Mouse (Mus musculus) hindbrain, embryonic 16.5 days (tissue): Measurements from ENCODE around the gene Pard3. TPM values are rescaled to one million over a fixed set of nuclear protein-coding genes. Genes with fewer than 3 reads are reported as not detected.

ENCODE experiments used
- ATAC-seq: fragments of 200-750 bp; cut with Nextera tagmentation; 2 replicates; pipeline ENCODE4 v1.8.0; 2017; ENCODE audit warnings: moderate TSS enrichment, moderate library complexity
- H3K27ac ChIP-seq: fragments of 300-500 bp; sonication (generic); 2 replicates; pipeline ENCODE4 v1.5.1; 2014; ENCODE audit warnings: low read depth, mild to moderate bottlenecking, control low read depth, low read length, moderate library complexity
- H3K27me3 ChIP-seq: fragments of 300-500 bp; sonication (generic); replicated peaks from 2 replicates; pipeline ENCODE4 v1.6.1; 2014; ENCODE audit warnings: low read length; ENCODE audit not compliant: control insufficient read depth, insufficient read depth
- H3K36me3 ChIP-seq: fragments of 300-500 bp; sonication (generic); 2 replicates; pipeline ENCODE4 v1.6.1; 2014; ENCODE audit warnings: mild to moderate bottlenecking, low read length, moderate library complexity, mixed read lengths; ENCODE audit not compliant: control insufficient read depth, insufficient read depth
- H3K4me1 ChIP-seq: fragments of 300-500 bp; sonication (generic); 2 replicates; pipeline ENCODE4 v1.6.1; 2014; ENCODE audit warnings: low read depth, low read length; ENCODE audit not compliant: control insufficient read depth, insufficient read depth
- H3K4me2 ChIP-seq: fragments of 300-500 bp; sonication (generic); 2 replicates; pipeline ENCODE4 v1.6.1; 2014; ENCODE audit warnings: mild to moderate bottlenecking, low read length, control low read depth, moderate library complexity
- H3K4me3 ChIP-seq: fragments of 300-500 bp; sonication (generic); 2 replicates; pipeline ENCODE4 v1.5.1; 2014; ENCODE audit warnings: mild to moderate bottlenecking, low read length, control low read depth, moderate library complexity
- H3K9ac ChIP-seq: fragments of 300-500 bp; sonication (generic); 2 replicates; pipeline ENCODE4 v1.6.1; 2014; ENCODE audit warnings: low read depth, mild to moderate bottlenecking, control low read depth, low read length, moderate library complexity
- H3K9me3 ChIP-seq: fragments of 300-500 bp; sonication (generic); 2 replicates; pipeline ENCODE4 v1.6.1; 2014; ENCODE audit warnings: mild to moderate bottlenecking, low read length, moderate library complexity; ENCODE audit not compliant: control insufficient read depth
- WGBS: fragments of 180-500 bp; shearing (Covaris S2); extraction: QIAGEN DNeasy Blood & Tissue Kit; methylation state at CpG from one replicate; pipeline ENCODE4 v1.1.7; 2014; 5-methylcytosine and 5-hydroxymethylcytosine counted together
- polyA plus RNA-seq: library from polyadenylated mRNA; unstranded; fragments of >200 nt; fragmentation: Nextera tagmentation; extraction: Ambion mirVana; gene quantifications from 2 replicates; pipeline ENCODE4 v1.2.1, GENCODE M21; 2015

Pard3 gene
- polyA plus RNA-seq, 1 experiment from 2014 or later: 12.1 TPM

DNA sequence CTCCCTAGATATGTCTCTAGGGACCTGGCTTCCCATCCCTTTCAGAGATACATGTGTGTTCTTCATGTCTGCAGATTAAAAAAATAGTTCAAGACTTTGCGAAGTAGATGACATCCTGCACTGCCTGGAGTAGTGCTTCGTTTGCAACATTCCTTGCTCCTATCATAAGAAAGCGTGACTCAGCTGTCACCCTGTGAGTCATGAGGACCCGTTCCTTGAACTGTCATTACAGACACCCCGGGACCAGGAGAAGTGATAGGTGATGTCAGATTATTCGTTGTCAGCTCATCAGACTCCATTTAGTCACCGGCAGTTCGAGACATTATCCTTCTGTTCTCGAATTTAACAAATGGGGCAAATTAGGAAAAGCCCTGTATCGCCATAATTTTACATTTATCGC is 180.1 kb downstream of the Pard3 start:
- Histone ChIP-seq H3K9me3 (no peaks in the 10 kb centered on the region), H3K27ac (no peak overlapping the region), H3K4me1 (no peaks in the 10 kb centered on the region), H3K4me3 (no peak overlapping the region), H3K4me2 (no peak overlapping the region), H3K36me3 (no peaks in the 10 kb centered on the region), H3K9ac (no peak overlapping the region), H3K27me3 (no peaks in the 10 kb centered on the region)
- ATAC-seq: no peak
- WGBS: 78% methylated on average over 11 of the region's 11 CpGs

DNA sequence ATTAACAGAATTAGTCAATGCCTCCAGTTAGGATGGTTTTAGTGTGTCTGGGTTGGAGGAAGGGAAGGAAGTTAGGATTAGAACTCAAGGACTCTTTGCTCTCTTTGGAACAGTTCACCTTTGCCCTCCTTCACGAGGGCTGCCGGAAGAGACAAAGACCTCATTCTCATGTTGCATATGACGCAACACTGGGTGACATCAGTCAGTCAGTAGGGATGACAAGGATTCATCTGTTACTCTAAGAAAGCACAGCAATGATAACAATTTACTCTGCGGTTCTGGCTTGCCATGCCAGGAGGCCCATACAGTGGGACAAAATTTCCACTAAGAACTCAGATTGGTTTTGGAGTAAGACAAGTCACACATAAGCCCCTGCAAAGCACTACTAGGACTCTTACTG is 187.1 kb downstream of the Pard3 start:
- H3K4me3 ChIP-seq: no peak overlapping the region
- no peaks in the 10 kb centered on the region for H3K4me1 ChIP-seq
- ATAC-seq: no peak
- H3K36me3 ChIP-seq: no peaks in the 10 kb centered on the region
- WGBS: 69% methylated on average over 4 of the region's 4 CpGs
- no peak overlapping the region for H3K9ac ChIP-seq
- H3K4me2 ChIP-seq: no peak overlapping the region
- H3K27me3 ChIP-seq: no peaks in the 10 kb centered on the region
- H3K27ac ChIP-seq: no peak overlapping the region
- H3K9me3 ChIP-seq: no peaks in the 10 kb centered on the region

DNA sequence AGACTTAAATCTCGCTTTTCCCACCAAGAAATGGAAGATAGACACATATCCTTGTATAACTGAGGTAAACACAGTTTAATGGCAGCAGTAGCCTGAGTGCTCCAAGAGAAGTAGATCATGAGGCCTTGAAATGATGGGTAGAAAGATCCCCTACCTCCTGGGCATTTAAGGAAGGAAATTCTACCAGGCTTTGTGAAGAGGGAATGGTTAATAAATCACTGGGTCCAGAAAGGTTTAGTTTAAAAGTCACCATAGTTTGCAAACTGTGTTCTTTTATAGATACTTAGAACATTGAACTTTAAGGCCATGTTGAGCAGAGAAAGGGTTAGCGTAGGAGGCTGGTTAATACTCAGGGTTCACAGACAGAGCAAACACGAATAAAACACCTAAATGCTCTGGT is 187.8 kb downstream of the Pard3 start:
- H3K27ac ChIP-seq: no peak overlapping the region
- no peak overlapping the region for H3K4me2 ChIP-seq
- ATAC-seq: no peak
- H3K9me3 ChIP-seq: no peaks in the 10 kb centered on the region
- H3K4me3 ChIP-seq: no peak overlapping the region
- no peaks in the 10 kb centered on the region for H3K4me1 ChIP-seq
- H3K9ac ChIP-seq: no peak overlapping the region
- 90% methylated on average over 3 of the region's 3 CpGs for WGBS
- H3K36me3 ChIP-seq: no peaks in the 10 kb centered on the region
- no peaks in the 10 kb centered on the region for H3K27me3 ChIP-seq

DNA sequence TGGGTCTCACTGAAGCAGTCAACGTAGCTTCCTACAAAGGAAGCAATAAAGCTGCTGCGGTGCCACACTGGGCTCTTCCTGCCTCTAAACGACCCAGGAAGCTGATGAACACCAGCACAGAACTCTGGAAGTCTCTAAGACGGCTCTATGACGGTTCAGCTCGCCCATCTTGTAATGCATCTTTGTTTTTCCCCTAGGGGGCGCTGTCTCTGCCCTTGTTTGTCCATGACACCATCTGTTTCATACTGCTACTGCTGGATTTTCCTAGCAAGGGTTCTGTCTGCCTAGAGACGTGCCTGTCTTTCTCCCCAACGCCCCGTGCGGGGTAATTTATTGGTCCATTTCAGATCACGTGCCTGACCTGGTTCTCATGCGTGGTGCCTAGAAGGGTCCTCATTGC is 188.3 kb downstream of the Pard3 start:
- H3K27ac ChIP-seq: no peak overlapping the region
- no peaks in the 10 kb centered on the region for H3K4me1 ChIP-seq
- H3K36me3 ChIP-seq: no peaks in the 10 kb centered on the region
- H3K27me3 ChIP-seq: no peaks in the 10 kb centered on the region
- H3K9ac ChIP-seq: no peak overlapping the region
- no peak overlapping the region for H3K4me2 ChIP-seq
- H3K9me3 ChIP-seq: no peaks in the 10 kb centered on the region
- ATAC-seq: no peak
- WGBS: 86% methylated on average over 13 of the region's 13 CpGs
- no peak overlapping the region for H3K4me3 ChIP-seq

DNA sequence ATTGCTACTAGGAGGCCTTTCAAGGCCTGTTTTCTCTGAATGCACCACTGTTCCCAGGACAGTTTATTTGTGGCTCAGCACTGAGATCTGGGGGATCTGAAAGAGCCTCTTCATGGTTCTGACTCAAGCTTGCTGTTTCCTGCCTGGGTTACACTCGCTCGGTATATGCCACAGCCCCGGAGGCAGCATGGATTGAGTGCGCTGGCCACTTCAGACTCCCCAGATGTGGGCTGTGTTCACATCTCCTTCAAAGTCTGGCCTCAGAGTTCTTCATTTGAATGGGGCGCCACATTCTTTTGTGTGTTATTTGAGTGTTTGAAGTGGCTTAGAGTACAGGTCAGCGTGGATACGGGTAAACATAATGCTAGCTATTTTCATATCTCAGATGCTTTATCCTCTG is 190.9 kb downstream of the Pard3 start:
- Histone ChIP-seq H3K9me3 (no peaks in the 10 kb centered on the region), H3K36me3 (no peaks in the 10 kb centered on the region), H3K9ac (no peak overlapping the region), H3K27ac (no peak overlapping the region), H3K27me3 (no peaks in the 10 kb centered on the region), H3K4me1 (no peaks in the 10 kb centered on the region; the same call in 1 of the 2 replicates), H3K4me2 (no peak overlapping the region), H3K4me3 (no peak overlapping the region)
- no peak for ATAC-seq
- WGBS: 84% methylated on average over 7 of the region's 7 CpGs

GRCm38 (mm10) chr8:127257086-127257485 is 193.4 kb downstream of the Pard3 start:
- WGBS: 100% methylated on average over 3 of the region's 3 CpGs
- Histone ChIP-seq H3K9ac (no peak overlapping the region), H3K27me3 (no peaks in the 10 kb centered on the region), H3K27ac (no peak overlapping the region), H3K4me3 (no peak overlapping the region), H3K36me3 (no peaks in the 10 kb centered on the region), H3K9me3 (no peaks in the 10 kb centered on the region), H3K4me2 (no peak overlapping the region), H3K4me1 (no peaks in the 10 kb centered on the region; the same call in 1 of the 2 replicates)
- ATAC-seq: no peak

- ATAC-seq: no peak
- no peak overlapping the region for H3K9ac ChIP-seq
- no peaks in the 10 kb centered on the region for H3K27me3 ChIP-seq
- 97% methylated on average over 6 of the region's 6 CpGs for WGBS
- no peaks in the 10 kb centered on the region for H3K36me3 ChIP-seq
- H3K4me1 ChIP-seq: no peaks in the 10 kb centered on the region; the same call in 1 of the 2 replicates
- H3K9me3 ChIP-seq: no peaks in the 10 kb centered on the region
- H3K4me3 ChIP-seq: no peak overlapping the region
- H3K27ac ChIP-seq: no peak overlapping the region
- H3K4me2 ChIP-seq: no peak overlapping the region
These were observed 197.4 kb downstream of the Pard3 start for GRCm38 (mm10) chr8:127261051-127261450.

GRCm38 (mm10) chr8:127262026-127262425 is 198.3 kb downstream of the Pard3 start:
- H3K27me3 ChIP-seq: no peaks in the 10 kb centered on the region

DNA sequence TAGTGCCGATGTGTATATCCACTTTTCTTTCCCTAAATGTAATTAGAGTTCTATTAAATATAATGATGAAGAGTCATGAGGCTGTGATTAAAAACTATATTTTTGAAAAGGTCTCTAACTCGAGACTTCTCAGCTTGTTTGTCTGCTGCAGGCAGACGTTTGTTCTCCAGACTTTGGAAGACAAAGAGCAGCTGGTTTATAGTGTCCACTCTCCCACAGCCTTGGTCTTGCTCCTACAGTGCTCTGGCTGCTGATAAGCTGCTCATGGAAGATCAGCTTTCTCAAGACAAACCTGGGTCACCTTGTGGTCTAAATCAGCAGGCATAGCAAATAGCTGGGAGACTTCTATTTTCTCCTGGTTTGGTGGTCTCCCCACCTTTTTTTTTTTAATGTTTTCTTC is 198.7 kb downstream of the Pard3 start:
- H3K4me3 ChIP-seq: no peak overlapping the region
- H3K9ac ChIP-seq: no peak overlapping the region
- no peaks in the 10 kb centered on the region for H3K27me3 ChIP-seq
- H3K27ac ChIP-seq: no peak overlapping the region
- ATAC-seq: no peak
- WGBS: 41% methylated on average over 3 of the region's 3 CpGs
- H3K4me1 ChIP-seq: peaks cover 8% of the 10 kb centered on the region
- H3K36me3 ChIP-seq: no peaks in the 10 kb centered on the region
- H3K9me3 ChIP-seq: no peaks in the 10 kb centered on the region
- H3K4me2 ChIP-seq: no peak overlapping the region

More at GRCm38 (mm10) chr8:127262026-127262425, 198.3 kb downstream of the Pard3 start:
- Histone ChIP-seq H3K36me3 (no peaks in the 10 kb centered on the region), H3K27ac (no peak overlapping the region), H3K9me3 (no peaks in the 10 kb centered on the region), H3K9ac (no peak overlapping the region), H3K4me3 (no peak overlapping the region), H3K4me1 (peaks cover 6% of the 10 kb centered on the region), H3K4me2 (no peak overlapping the region)
- WGBS: 62% methylated on average over 7 of the region's 7 CpGs
- no peak for ATAC-seq

GRCm38 (mm10) chr8:127262926-127263325 is 199.2 kb downstream of the Pard3 start:
- Histone ChIP-seq H3K4me3 (no peak overlapping the region), H3K9me3 (no peaks in the 10 kb centered on the region), H3K36me3 (no peaks in the 10 kb centered on the region), H3K4me1 (peaks cover 11% of the 10 kb centered on the region), H3K27me3 (no peaks in the 10 kb centered on the region), H3K27ac (no peak overlapping the region), H3K9ac (no peak overlapping the region), H3K4me2 (no peak overlapping the region)
- 83% methylated on average over 4 of the region's 4 CpGs for WGBS
- ATAC-seq: no peak
